Mouse (Mus musculus) olfactory bulb, adult 2 months (tissue): Measurements from ENCODE around the gene Slc10a6. TPM values are rescaled to one million over a fixed set of nuclear protein-coding genes. Genes with fewer than 3 reads are reported as not detected.

Experiments used
- H3K27ac ChIP-seq: fragments of 200-500 bp; 2 replicates; pipeline ENCODE4 v1.5.1; 2012; ENCODE audit warnings: low read depth, low read length; ENCODE audit not compliant: insufficient read depth
- H3K4me1 ChIP-seq: fragments of 200-500 bp; 2 replicates; pipeline ENCODE4 v1.6.1; 2012; ENCODE audit warnings: low read length; ENCODE audit not compliant: control insufficient read depth, insufficient read depth
- H3K4me3 ChIP-seq: fragments of 200-500 bp; 2 replicates; pipeline ENCODE4 v1.5.1; 2012; ENCODE audit warnings: mild to moderate bottlenecking, low read depth, low read length, moderate library complexity; ENCODE audit not compliant: insufficient read depth
- CTCF ChIP-seq: fragments of 200-500 bp; IDR thresholded peaks from 2 replicates; pipeline ENCODE4 v1.5.1; 2012; ENCODE audit warnings: low read depth, mild to moderate bottlenecking, low read length, moderate library complexity; ENCODE audit not compliant: insufficient read depth
- POLR2A ChIP-seq: fragments of 200-500 bp; IDR thresholded peaks from 2 replicates; pipeline ENCODE4 v1.6.1; 2012; ENCODE audit warnings: mild to moderate bottlenecking, low read depth, low read length, moderate library complexity; ENCODE audit not compliant: insufficient read depth
- WGBS: fragments of 180-500 bp; shearing (Covaris S2); methylation state at CpG from one replicate; pipeline ENCODE4 v1.1.7; 2018; 5-methylcytosine and 5-hydroxymethylcytosine counted together
- polyA plus RNA-seq: library from polyadenylated mRNA; stranded (reverse); fragments of >200 nt; gene quantifications from 2 replicates; pipeline ENCODE4 v1.2.4, GENCODE M21; 2012; ENCODE audit warnings: low replicate concordance; ENCODE audit not compliant: missing spikeins, insufficient read depth, insufficient read length

Slc10a6 gene
- polyA plus RNA-seq, 1 experiment = not detected

GRCm38 (mm10) chr5:103591846-103592245, 37.4 kb downstream of the Slc10a6 start:
- Histone ChIP-seq H3K4me3 (no peak overlapping the region), H3K27ac (no peak overlapping the region), H3K4me1 (no peaks in the 10 kb centered on the region)
- TF ChIP-seq POLR2A = no peak
- no peak for TF ChIP-seq CTCF
- WGBS = 88% methylated on average over 7 of the region's 7 CpGs

GRCm38 (mm10) chr5:103587219-103587618, 42.0 kb downstream of the Slc10a6 start:
- Histone ChIP-seq H3K4me3 (no peak overlapping the region), H3K27ac (no peak overlapping the region), H3K4me1 (no peaks in the 10 kb centered on the region)
- WGBS = 91% methylated on average over 7 of the region's 7 CpGs
- no peak for TF ChIP-seq CTCF
- no peak for TF ChIP-seq POLR2A

- no peak overlapping the region for H3K4me3 ChIP-seq
- no peaks in the 10 kb centered on the region; the same call in 1 of the 2 replicates for H3K4me1 ChIP-seq
- no peak overlapping the region for H3K27ac ChIP-seq
- TF ChIP-seq POLR2A (no peak), CTCF (no peak)
- WGBS = 57% methylated on average over 11 of the region's 11 CpGs
These were observed 49.4 kb downstream of the Slc10a6 start for GRCm38 (mm10) chr5:103579680-103580420.

- Histone ChIP-seq H3K4me1 (no peaks in the 10 kb centered on the region), H3K27ac (no peak overlapping the region), H3K4me3 (no peak overlapping the region)
- WGBS = 94% methylated on average over 9 of the region's 9 CpGs
- TF ChIP-seq CTCF = no peak
- TF ChIP-seq POLR2A = no peak
These were observed 59.8 kb downstream of the Slc10a6 start for GRCm38 (mm10) chr5:103569446-103569845.

GRCm38 (mm10) chr5:103568034-103568433, 61.2 kb downstream of the Slc10a6 start:
- Histone ChIP-seq H3K4me1 (no peaks in the 10 kb centered on the region), H3K27ac (no peak overlapping the region), H3K4me3 (no peak overlapping the region)
- WGBS = 93% methylated on average over 4 of the region's 4 CpGs
- TF ChIP-seq CTCF (no peak), POLR2A (no peak)

- WGBS = 94% methylated on average over 9 of the region's 9 CpGs
- no peaks in the 10 kb centered on the region for H3K4me1 ChIP-seq
- TF ChIP-seq POLR2A = no peak
- TF ChIP-seq CTCF = no peak
- H3K27ac ChIP-seq = no peak overlapping the region
- no peak overlapping the region for H3K4me3 ChIP-seq
These were observed 68.7 kb downstream of the Slc10a6 start for GRCm38 (mm10) chr5:103560546-103560945.

Other genes starting within 250 kb of the Slc10a6 start
- gene Ptpn13, start 204.2 kb downstream of the Slc10a6 start, polyA plus RNA-seq = not detected in 2 replicates
- gene 1700016H13Rik, start 26.6 kb upstream of the Slc10a6 start, polyA plus RNA-seq = not detected in 2 replicates
- gene Aff1, start 63.0 kb upstream of the Slc10a6 start, polyA plus RNA-seq = not detected in 2 replicates